Mouse (Mus musculus): ENCODE results near the gene Srp14. TPM values are rescaled to one million over a fixed set of nuclear protein-coding genes. Genes with fewer than 3 reads are reported as not detected.

Gene Srp14
- total and polyA plus RNA-seq, 3 experiments = 64.9 to 129 (median 116) TPM

- Histone ChIP-seq H3K27me3 (ENCODE audit: control insufficient read depth, insufficient read depth, low read length) (no peaks in the 10 kb centered on the region), H3K36me3 (ENCODE audit: control insufficient read depth, insufficient read depth, low read length) (no peaks in the 10 kb centered on the region), H3K4me1 (ENCODE audit: control insufficient read depth, insufficient read depth, low read length) (peaks cover 12% of the 10 kb centered on the region), H3K27ac (peak overlapping the region; percentile 49), H3K9ac (ENCODE audit: low read depth, low read length) (no peak overlapping the region), H3K79me2 (replicated peaks; ENCODE audit: control insufficient read depth, insufficient read depth, low read length) (no peaks in the 10 kb centered on the region), H3K4me3 (no peak overlapping the region)
- 38% methylated on average over 9 of the region's 9 CpGs for WGBS
- DNase-seq = peak; percentile 67 to 76
- TF ChIP-seq POLR2A (IDR thresholded peaks at IDR 0.05; ENCODE audit: insufficient read depth, low read depth, low read length) = 0 out of 2 replicates have a peak, but pooled peaks have one; percentile 19
- peak; percentile 81; the same call in 1 of the 2 replicates for TF ChIP-seq EP300 (IDR thresholded peaks at IDR 0.05; ENCODE audit: insufficient read depth, low read depth, low read length)
- no peak for TF ChIP-seq CTCF (IDR thresholded peaks at IDR 0.05)
- intact Hi-C loops (cut with DNase I) = no loop called here
These were observed 40.8 kb upstream of the Srp14 start for GRCm38 (mm10) chr2:118520042-118520933.

- no peak overlapping the region for H3K4me3 ChIP-seq
- WGBS = 64% methylated on average over 16 of the region's 16 CpGs
- peak overlapping the region; percentile 69 for H3K27ac ChIP-seq
- no peaks in the 10 kb centered on the region for H3K36me3 ChIP-seq (ENCODE audit: control insufficient read depth, insufficient read depth, low read length)
- H3K27me3 ChIP-seq (ENCODE audit: control insufficient read depth, insufficient read depth, low read length) = no peaks in the 10 kb centered on the region
- H3K9ac ChIP-seq (ENCODE audit: low read depth, low read length) = no peak overlapping the region
- peak in 1 of 2 experiments; percentile 41 for DNase-seq
- no peaks in the 10 kb centered on the region for H3K79me2 ChIP-seq (replicated peaks; ENCODE audit: control insufficient read depth, insufficient read depth, low read length)
- H3K4me1 ChIP-seq (ENCODE audit: control insufficient read depth, insufficient read depth, low read length) = peaks cover 8% of the 10 kb centered on the region
- TF ChIP-seq CTCF (IDR thresholded peaks at IDR 0.05) (no peak), EP300 (IDR thresholded peaks at IDR 0.05; ENCODE audit: insufficient read depth, low read depth, low read length) (no peak), POLR2A (IDR thresholded peaks at IDR 0.05; ENCODE audit: insufficient read depth, low read depth, low read length) (no peak)
- intact Hi-C loops (cut with DNase I) = no loop called here
These were observed 33.2 kb upstream of the Srp14 start for GRCm38 (mm10) chr2:118512418-118513377.

GRCm38 (mm10) chr2:118511779-118512417 lies 32.4 kb upstream of the Srp14 start:
- H3K27ac ChIP-seq = peak overlapping the region; percentile 69
- no peak overlapping the region for H3K9ac ChIP-seq (ENCODE audit: low read depth, low read length)
- no peak for TF ChIP-seq EP300 (IDR thresholded peaks at IDR 0.05; ENCODE audit: insufficient read depth, low read depth, low read length)
- no peak for TF ChIP-seq CTCF (IDR thresholded peaks at IDR 0.05)
- no peak for TF ChIP-seq POLR2A (IDR thresholded peaks at IDR 0.05; ENCODE audit: insufficient read depth, low read depth, low read length)
- peak; percentile 57 to 58 for DNase-seq
- intact Hi-C loops (cut with DNase I) = loop anchor here (2.0 kb wide), 2 partner anchors 21 to 29 kb away; no protein-coding TSS in a partner anchor
- peaks cover 8% of the 10 kb centered on the region for H3K4me1 ChIP-seq (ENCODE audit: control insufficient read depth, insufficient read depth, low read length)
- no peaks in the 10 kb centered on the region for H3K79me2 ChIP-seq (replicated peaks; ENCODE audit: control insufficient read depth, insufficient read depth, low read length)
- H3K36me3 ChIP-seq (ENCODE audit: control insufficient read depth, insufficient read depth, low read length) = no peaks in the 10 kb centered on the region
- H3K4me3 ChIP-seq = no peak overlapping the region
- 47% methylated on average over 11 of the region's 11 CpGs for WGBS
- H3K27me3 ChIP-seq (ENCODE audit: control insufficient read depth, insufficient read depth, low read length) = no peaks in the 10 kb centered on the region

DNA sequence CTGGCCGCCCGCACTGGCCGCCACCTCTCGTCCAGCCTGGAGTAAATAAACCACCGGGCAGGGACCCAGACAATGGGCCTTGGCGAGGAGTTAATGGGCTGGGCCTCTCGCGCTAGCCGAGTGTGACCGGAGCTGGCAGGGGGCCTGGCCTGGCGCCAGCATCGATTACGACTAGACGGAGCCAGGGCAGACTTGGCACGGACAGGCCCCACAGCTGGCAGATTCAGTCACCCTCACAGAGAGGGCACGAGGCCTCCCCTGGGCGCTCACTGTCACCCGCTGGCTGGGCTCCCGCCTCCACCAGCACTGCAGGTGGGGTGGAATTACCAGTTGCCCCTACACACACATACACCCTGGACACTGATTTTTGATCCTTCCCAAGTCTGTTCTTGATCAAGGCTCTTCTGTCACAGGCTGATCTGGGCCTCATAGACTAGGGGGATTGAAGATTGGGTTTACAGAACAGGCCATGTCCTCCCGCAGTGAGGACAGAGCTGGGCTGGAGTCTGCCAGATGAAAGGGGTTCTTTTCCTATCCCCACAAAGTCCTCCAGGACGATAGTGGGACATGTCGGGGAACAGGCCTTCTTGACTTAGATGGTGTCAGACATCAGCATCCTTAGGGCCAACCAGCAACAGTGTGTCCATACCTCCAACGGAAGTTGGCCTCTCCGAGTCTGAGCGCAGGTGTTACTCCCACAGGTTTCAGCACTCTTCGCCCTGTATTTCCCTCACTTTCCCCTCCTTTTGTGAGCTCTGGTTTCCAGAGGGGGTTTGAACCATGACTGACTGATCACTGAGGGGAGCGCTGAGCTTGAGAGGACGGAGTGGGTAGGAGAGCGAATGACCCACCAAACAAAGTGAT lies 31.2 kb upstream of the Srp14 start:
- TF ChIP-seq POLR2A (IDR thresholded peaks at IDR 0.05; ENCODE audit: insufficient read depth, low read depth, low read length) (no peak), CTCF (IDR thresholded peaks at IDR 0.05) (no peak), EP300 (IDR thresholded peaks at IDR 0.05; ENCODE audit: insufficient read depth, low read depth, low read length) (0 out of 2 replicates have a peak, but pooled peaks have one; percentile 20)
- 59% methylated on average over 29 of the region's 29 CpGs for WGBS
- no peaks in the 10 kb centered on the region for H3K79me2 ChIP-seq (replicated peaks; ENCODE audit: control insufficient read depth, insufficient read depth, low read length)
- peak; percentile 85 to 93 for DNase-seq
- no peaks in the 10 kb centered on the region for H3K27me3 ChIP-seq (ENCODE audit: control insufficient read depth, insufficient read depth, low read length)
- peaks cover 8% of the 10 kb centered on the region for H3K4me1 ChIP-seq (ENCODE audit: control insufficient read depth, insufficient read depth, low read length)
- H3K36me3 ChIP-seq (ENCODE audit: control insufficient read depth, insufficient read depth, low read length) = no peaks in the 10 kb centered on the region
- H3K27ac ChIP-seq = peak overlapping the region; percentile 17
- no peak overlapping the region for H3K4me3 ChIP-seq
- intact Hi-C loops (cut with DNase I) = loop anchor here (2.0 kb wide), 2 partner anchors 20 to 30 kb away; no protein-coding TSS in a partner anchor
- H3K9ac ChIP-seq (ENCODE audit: low read depth, low read length) = no peak overlapping the region
